Mouse (Mus musculus): ENCODE data around the gene Gstm1. TPM values are rescaled to one million over a fixed set of nuclear protein-coding genes. Genes with fewer than 3 reads are reported as not detected.

The Gstm1 gene
- total RNA-seq, 2 experiments from 2014 or later = 379 to 410 TPM

DNA sequence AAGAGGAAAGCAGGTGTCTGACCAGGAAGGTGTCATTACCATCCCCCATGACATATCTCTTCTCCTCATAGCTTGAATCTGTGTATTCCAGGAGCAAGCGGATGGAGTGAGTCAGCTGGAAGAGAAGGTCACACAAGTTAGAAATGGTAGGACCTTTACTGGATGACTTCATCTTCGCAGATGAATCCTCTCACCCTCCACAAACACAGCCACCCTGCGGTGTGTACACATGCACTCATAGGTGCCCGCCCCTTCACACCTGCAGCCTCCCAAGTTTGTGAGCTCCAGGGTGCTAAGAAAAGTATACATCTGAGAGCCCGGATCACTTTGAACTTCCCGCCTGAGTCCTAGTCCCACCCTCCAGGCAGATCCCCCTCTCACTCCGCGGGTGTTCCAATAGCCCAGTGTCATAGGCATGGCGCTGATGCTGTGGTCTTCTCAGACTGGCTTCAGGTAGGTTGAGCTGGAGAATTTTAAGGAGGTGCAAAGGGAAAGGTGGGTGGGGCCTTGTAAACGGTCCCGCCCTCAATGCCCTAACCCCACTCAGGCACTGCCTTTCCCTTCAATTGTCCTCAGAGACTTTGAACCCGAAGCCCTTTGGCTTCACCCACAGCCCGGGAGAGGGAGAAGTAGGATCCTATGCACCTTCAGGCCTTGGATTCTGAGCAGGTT is 48.9 kb downstream of the Gstm1 start, which contains the start of gene Gstm3:
Gene Gstm3 (minus strand): TSS at position 560 of the 672 bp plus-strand sequence.
- no peak for DNase-seq (ENCODE audit: low spot score in 2 of 2)

DNA sequence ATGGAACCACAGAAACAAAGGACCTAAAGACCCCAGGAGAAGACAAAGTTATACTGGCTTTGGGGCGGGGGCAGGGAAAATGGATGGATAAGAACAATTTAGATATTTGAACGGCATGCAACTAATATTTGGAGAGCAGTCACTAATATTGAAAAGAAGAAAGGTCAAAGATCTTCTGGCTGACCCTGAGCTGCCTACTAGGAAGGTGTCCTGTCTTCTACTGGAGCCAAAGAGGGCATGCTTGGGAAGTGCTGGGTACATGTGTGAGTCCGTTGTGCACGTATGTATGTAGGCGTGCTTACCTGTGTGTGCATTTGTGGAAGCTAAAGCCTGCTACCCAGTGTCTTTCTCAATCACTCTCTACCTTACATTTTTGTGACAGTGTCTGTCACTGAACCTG is 51.1 kb downstream of the Gstm1 start:
- DNase-seq (ENCODE audit: low spot score in 2 of 2) = no peak

DNA sequence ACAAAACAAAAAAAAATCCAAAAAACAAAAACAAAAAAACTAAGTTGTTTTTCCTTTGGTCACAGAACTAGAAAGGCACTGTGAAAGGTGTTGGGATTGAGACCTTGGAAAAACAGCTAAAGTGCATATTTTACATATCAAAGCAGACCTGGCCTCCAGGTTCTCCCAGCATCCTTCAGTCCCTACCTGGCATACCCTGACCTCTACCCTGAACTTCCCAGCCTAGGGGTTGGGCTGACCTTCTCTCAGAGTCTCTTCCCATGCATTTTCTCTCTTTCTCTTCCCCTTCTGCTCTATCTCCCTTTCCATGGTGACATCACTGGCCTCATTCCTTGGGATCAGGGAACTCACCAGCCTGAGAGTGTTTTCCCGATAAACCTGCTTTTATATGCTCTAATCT is 52.2 kb downstream of the Gstm1 start:
- DNase-seq (ENCODE audit: low spot score in 2 of 2) = no peak

DNA sequence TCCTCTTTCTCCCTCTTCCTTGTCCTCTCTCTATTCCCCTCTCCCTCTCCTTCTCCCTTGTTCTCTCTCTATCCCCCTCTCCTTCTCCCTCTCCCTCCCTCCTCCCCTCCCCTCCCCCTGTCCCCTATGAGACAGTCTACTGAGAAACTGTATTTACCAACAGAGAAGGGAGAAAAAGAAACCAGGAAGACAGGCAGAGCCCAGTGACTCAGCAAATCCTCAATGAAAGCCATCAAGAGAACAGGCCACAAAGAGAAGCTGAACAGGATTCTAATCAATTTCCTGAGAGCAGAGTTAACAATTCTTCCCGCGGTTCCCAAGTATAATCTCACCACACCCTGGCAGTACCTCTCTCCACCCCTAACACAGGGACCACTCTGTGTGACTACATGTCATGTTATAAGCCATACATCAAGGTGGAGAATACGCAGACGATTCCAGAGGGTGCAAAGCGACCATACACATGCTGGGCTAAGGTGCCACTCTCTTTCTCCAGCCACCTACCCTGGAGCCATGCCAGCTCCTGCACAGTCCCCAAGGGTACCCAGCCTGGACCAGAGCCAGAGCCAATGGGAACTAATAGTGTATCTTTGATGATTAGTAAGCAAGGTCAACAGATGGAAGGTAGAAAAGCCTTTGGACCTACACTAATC is 53.0 kb downstream of the Gstm1 start:
- DNase-seq (ENCODE audit: low spot score in 2 of 2) = no peak

DNA sequence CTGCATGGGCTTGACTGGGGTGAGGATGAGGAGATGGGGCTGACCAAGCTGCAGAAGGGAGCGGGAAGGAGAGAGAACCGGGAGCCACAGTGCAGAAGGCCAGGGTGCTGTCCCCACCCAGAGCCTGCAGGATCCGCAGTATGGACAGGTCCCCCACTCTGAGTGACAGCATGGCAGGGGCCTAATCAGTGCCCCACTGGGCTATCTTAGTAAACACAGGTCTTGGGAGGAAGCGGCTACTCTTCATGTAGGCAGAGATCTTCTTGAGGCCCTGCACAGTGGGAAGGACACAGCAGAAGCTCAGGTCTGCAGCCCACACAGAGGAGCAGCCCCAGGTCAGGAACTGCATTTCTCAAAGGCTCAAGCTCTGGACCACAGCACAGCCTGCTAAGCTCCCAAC is 53.7 kb downstream of the Gstm1 start:
- DNase-seq (ENCODE audit: low spot score in 2 of 2) = no peak

Other genes starting within 250 kb of the Gstm1 start
- not detected for gene Eps8l3, start 140.7 kb downstream of the Gstm1 start, total RNA-seq (2021)
- gene Gstm5, start 122.2 kb downstream of the Gstm1 start, total RNA-seq (2021) = 100 to 1,000 TPM; 286 to 295 TPM
- gene Gstm7, start 86.2 kb downstream of the Gstm1 start, total RNA-seq (2021) = 100 to 1,000 TPM; 171 to 187 TPM
- 10 to 100 TPM; 18.6 to 19.6 TPM for gene Gstm6, start 74.2 kb downstream of the Gstm1 start, total RNA-seq (2021)
- gene Gstm3, start 48.7 kb downstream of the Gstm1 start, total RNA-seq (2021) = not detected
- 1 to 10 TPM; 2.8 to 3.4 TPM for gene Gstm2, start 31.5 kb downstream of the Gstm1 start, total RNA-seq (2021)
- 10 to 100 TPM; 12.3 to 13.2 TPM for gene Gstm4, start 26.9 kb upstream of the Gstm1 start, total RNA-seq (2021)
- 10 to 100 TPM; 68.7 to 73.6 TPM for gene Ampd2, start 68.7 kb upstream of the Gstm1 start, total RNA-seq (2021)
- gene Gnat2, start 74.8 kb upstream of the Gstm1 start, total RNA-seq (2021) = not detected
- 10 to 100 TPM; 28.2 to 28.7 TPM for gene Gnai3, start 128.2 kb upstream of the Gstm1 start, total RNA-seq (2021)
- 10 to 100 TPM; 14.8 to 15.1 TPM for gene Gpr61, start 136.9 kb upstream of the Gstm1 start, total RNA-seq (2021)
- gene Amigo1, start 168.4 kb upstream of the Gstm1 start, total RNA-seq (2021) = 10 to 100 TPM; 71.6 to 76.8 TPM
- 10 to 100 TPM; 17.4 TPM for gene Cyb561d1, start 183.2 kb upstream of the Gstm1 start, total RNA-seq (2021)
- 10 to 100 TPM; 23.5 to 24.8 TPM for gene Atxn7l2, start 193.0 kb upstream of the Gstm1 start, total RNA-seq (2021)
- gene Sypl2, start 208.7 kb upstream of the Gstm1 start, total RNA-seq (2021) = 1 to 10 TPM; 2.8 to 3.2 TPM
- 10 to 100 TPM; 67.2 to 69.9 TPM for gene Psma5, start 239.0 kb upstream of the Gstm1 start, total RNA-seq (2021)